Mouse (Mus musculus) G1E (cell line): ENCODE results near the gene Fam19a5.

Source experiments
- CTCF ChIP-seq: IDR thresholded peaks from 2 replicates; pipeline ENCODE4 v1.5.1; 2012; ENCODE audit warnings: low read depth, low read length, inconsistent platforms, mixed read lengths
- GATA1 ChIP-seq: IDR thresholded peaks from 2 replicates; pipeline ENCODE4 v1.6.1; 2012; ENCODE audit warnings: borderline replicate concordance, low read length, inconsistent platforms, mixed read lengths
- GATA2 ChIP-seq: IDR thresholded peaks from 2 replicates; pipeline ENCODE4 v1.6.1; 2012; ENCODE audit warnings: low read depth, low read length, inconsistent platforms, borderline replicate concordance

DNA sequence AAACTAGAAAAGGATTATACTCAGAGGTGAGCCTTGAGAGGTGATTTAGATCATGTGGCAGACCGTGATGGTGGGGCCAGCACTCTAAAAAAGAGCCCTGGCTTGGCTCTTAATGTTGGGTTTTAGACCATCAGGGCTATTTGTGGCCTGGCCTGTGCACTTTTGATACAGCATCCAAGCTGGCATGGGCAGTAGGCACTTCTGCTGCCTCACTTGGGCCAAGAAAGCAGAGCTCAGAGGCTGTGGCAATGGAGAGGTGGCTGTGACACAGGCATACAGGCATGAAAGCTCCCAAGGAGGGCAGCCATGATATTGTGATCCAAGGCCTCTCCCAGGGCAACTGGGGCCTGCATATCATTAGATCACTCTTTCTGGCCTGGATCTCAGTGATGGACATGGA lies 65.1 kb downstream of the Fam19a5 start:
- TF ChIP-seq CTCF (no peak), GATA1 (no peak), GATA2 (no peak)
